8 mouse cellular contexts compared by ENCODE assay signal in genomic region chr9:102717164-102717885, GRCm38 (mm10). TPM values are rescaled to one million over a fixed set of nuclear protein-coding genes. Genes with fewer than 3 reads are reported as not detected.
DNase-seq lines count a peak whose midpoint lies in the region; ATAC-seq and TF ChIP-seq lines count a peak whose summit lies in the region.

No protein-coding gene starts in this region.

- ATAC-seq in cerebellum, adult (ENCODE audit: insufficient number of reproducible peaks, low FRiP score, low TSS enrichment), result peak; percentile 80
- peak; percentile 77 for ATAC-seq in forebrain, embryonic 15.5 days (replicated peaks)
- ATAC-seq in liver, embryonic 16.5 days (ENCODE audit: low read depth), result peak; percentile 81
- peak; percentile 81 for ATAC-seq in neural tube, embryonic 14.5 days (ENCODE audit: low read depth)

- DNase-seq in heart, postnatal 14 days, result peak; percentile 93
- peak; percentile 83 for DNase-seq in layer of hippocampus, adult 11-12 months (ENCODE audit: low spot score)
- peak; percentile 87 for DNase-seq in testis, postnatal 14 days (ENCODE audit: low spot score)

- WGBS in forebrain, embryonic 15.5 days, result under 1% methylated on average over 50 of the region's 50 CpGs
- WGBS in liver, embryonic 16.5 days (ENCODE audit: insufficient replicate concordance), result under 1% methylated on average over 47 of the region's 50 CpGs
- under 1% methylated on average over 48 of the region's 50 CpGs for WGBS in neural tube, embryonic 14.5 days

- peak; percentile 35 for TF ChIP-seq CTCF in E14TG2a.4 (conservative IDR thresholded peaks at IDR 0.05; ENCODE audit: low read length)

- H3K4me1 ChIP-seq in E14TG2a.4 (replicated peaks; ENCODE audit: low read depth, low read length), result peaks cover 80% of the 10 kb centered on the region
- peaks cover 51% of the 10 kb centered on the region for H3K4me1 ChIP-seq in forebrain, embryonic 15.5 days
- H3K4me1 ChIP-seq in liver, embryonic 16.5 days (ENCODE audit: control insufficient read depth, low read depth, low read length), result peaks cover 12% of the 10 kb centered on the region
- H3K4me1 ChIP-seq in neural tube, embryonic 14.5 days (ENCODE audit: control insufficient read depth, insufficient read depth, low read length), result peaks cover 37% of the 10 kb centered on the region

- peak overlapping the region; percentile 97 for H3K9ac ChIP-seq in forebrain, embryonic 15.5 days (replicated peaks)
- peak overlapping the region; percentile 70 for H3K9ac ChIP-seq in liver, embryonic 16.5 days (ENCODE audit: low read depth, low read length)
- peak overlapping the region; percentile 96 for H3K9ac ChIP-seq in neural tube, embryonic 14.5 days (replicated peaks; ENCODE audit: low read depth, low read length)

- no peaks in the 10 kb centered on the region for H3K27me3 ChIP-seq in E14TG2a.4 (ENCODE audit: insufficient read depth, low read length)
- H3K27me3 ChIP-seq in forebrain, embryonic 15.5 days, result no peaks in the 10 kb centered on the region
- H3K27me3 ChIP-seq in liver, embryonic 16.5 days (ENCODE audit: control insufficient read depth, insufficient read depth, low read depth, low read length), result peaks cover 36% of the 10 kb centered on the region
- H3K27me3 ChIP-seq in neural tube, embryonic 14.5 days (ENCODE audit: control insufficient read depth, insufficient read depth, low read length), result no peaks in the 10 kb centered on the region; the same call in 1 of the 2 replicates

- peak overlapping the region; percentile 97 for H3K4me3 ChIP-seq in E14TG2a.4 (replicated peaks; ENCODE audit: low read length)
- peak overlapping the region; percentile 92 for H3K4me3 ChIP-seq in forebrain, embryonic 15.5 days
- peak overlapping the region; percentile 65 for H3K4me3 ChIP-seq in liver, embryonic 16.5 days (ENCODE audit: low read depth, low read length)
- peak overlapping the region; percentile 72 for H3K4me3 ChIP-seq in neural tube, embryonic 14.5 days (ENCODE audit: low read depth, low read length)

- peak overlapping the region; percentile 97 for H3K27ac ChIP-seq in forebrain, embryonic 15.5 days (replicated peaks)
- peak overlapping the region; percentile 81 for H3K27ac ChIP-seq in liver, embryonic 16.5 days (ENCODE audit: low read length)
- peak overlapping the region; percentile 93 for H3K27ac ChIP-seq in neural tube, embryonic 14.5 days (ENCODE audit: low read depth, low read length)

- intact Hi-C loops in heart, postnatal 14 days (cut with DNase I), result loop anchor here (1.0 to 5.0 kb wide), 2 partner anchors 62 to 150 kb away; no protein-coding TSS in a partner anchor

- H3K4me2 ChIP-seq in forebrain, embryonic 15.5 days (replicated peaks), result peak overlapping the region; percentile 63
- H3K4me2 ChIP-seq in liver, embryonic 16.5 days (ENCODE audit: low read depth, low read length), result peak overlapping the region; percentile 65
- peak overlapping the region; percentile 74 for H3K4me2 ChIP-seq in neural tube, embryonic 14.5 days (ENCODE audit: low read depth, low read length)

- H3K9me3 ChIP-seq in E14TG2a.4 (ENCODE audit: low read length), result no peaks in the 10 kb centered on the region
- no peaks in the 10 kb centered on the region for H3K9me3 ChIP-seq in forebrain, embryonic 15.5 days
- no peaks in the 10 kb centered on the region for H3K9me3 ChIP-seq in liver, embryonic 16.5 days (replicated peaks; ENCODE audit: control insufficient read depth, low read length)
- no peaks in the 10 kb centered on the region for H3K9me3 ChIP-seq in neural tube, embryonic 14.5 days (ENCODE audit: control insufficient read depth, low read length)

- peaks cover 25% of the 10 kb centered on the region for H3K36me3 ChIP-seq in E14TG2a.4 (ENCODE audit: insufficient read depth, low read length)
- H3K36me3 ChIP-seq in forebrain, embryonic 15.5 days, result peaks cover 8% of the 10 kb centered on the region; the same call in 1 of the 2 replicates
- no peaks in the 10 kb centered on the region for H3K36me3 ChIP-seq in liver, embryonic 16.5 days (ENCODE audit: control insufficient read depth, insufficient read depth)
- H3K36me3 ChIP-seq in neural tube, embryonic 14.5 days (ENCODE audit: control insufficient read depth, insufficient read depth, low read length), result peaks cover 16% of the 10 kb centered on the region; the same call in 1 of the 2 replicates

RNA-seq across cellular contexts. Expression of gene Amotl2, which starts 0.9 kb away (rescaled TPM):
- 65.9 and 69.9 TPM in 2 replicates for polyA plus RNA-seq in forebrain, embryonic 15.5 days (2015; fragmentation: Nextera tagmentation; extraction: Ambion mirVana)
- total RNA-seq in heart, postnatal 14 days (2021), result 10 to 100 TPM; 61.6 to 64.6 TPM
- 5.0 and 5.4 TPM in 2 replicates for polyA plus RNA-seq in liver, embryonic 16.5 days (2015; fragmentation: Nextera tagmentation; extraction: Ambion mirVana)
- polyA plus RNA-seq in neural tube, embryonic 14.5 days (2014; fragmentation: Nextera tagmentation; extraction: Ambion mirVana), result 37.7 and 58.9 TPM in 2 replicates

Comparison
In these comparisons a context has a peak if more than half of its experiments do, and no peak if none do; other contexts are left out.
1. Peak in every context shown above with its lines: DNase-seq, ATAC-seq, H3K4me3 ChIP-seq and H3K27ac ChIP-seq.